Mouse (Mus musculus) limb, embryonic 15.5 days (tissue): ENCODE measurements at regions not wholly inside any gene's neighbourhood (a gene's known extent, or its start where the extent isn't known, plus 50 kb on each side); places are given as distances from the start of the nearest gene placed in this dataset.

ENCODE experiments used
- ATAC-seq: fragments of 200-750 bp; cut with Nextera tagmentation; 2 replicates; pipeline ENCODE4 v1.8.0; 2017; ENCODE audit warnings: low read depth, moderate TSS enrichment; ENCODE audit not compliant: insufficient number of reproducible peaks, low FRiP score, low TSS enrichment
- H3K27ac ChIP-seq: fragments of 300-500 bp; sonication (generic); 2 replicates; pipeline ENCODE4 v1.5.1; 2015; ENCODE audit warnings: moderate library complexity, mild to moderate bottlenecking, inconsistent platforms
- H3K27me3 ChIP-seq: fragments of 300-500 bp; sonication (generic); 2 replicates; pipeline ENCODE4 v1.6.1; 2015; ENCODE audit warnings: inconsistent platforms
- H3K36me3 ChIP-seq: fragments of 300-500 bp; sonication (generic); 2 replicates; pipeline ENCODE4 v1.6.1; 2015; ENCODE audit warnings: inconsistent platforms
- H3K4me1 ChIP-seq: fragments of 300-500 bp; sonication (generic); 2 replicates; pipeline ENCODE4 v1.6.1; 2015; ENCODE audit warnings: inconsistent platforms
- H3K4me2 ChIP-seq: fragments of 300-500 bp; sonication (generic); 2 replicates; pipeline ENCODE4 v1.6.1; 2015; ENCODE audit warnings: mild to moderate bottlenecking, inconsistent platforms
- H3K4me3 ChIP-seq: fragments of 300-500 bp; sonication (generic); 2 replicates; pipeline ENCODE4 v1.5.1; 2015; ENCODE audit warnings: mild to moderate bottlenecking, inconsistent platforms
- H3K9ac ChIP-seq: fragments of 300-500 bp; sonication (generic); 2 replicates; pipeline ENCODE4 v1.6.1; 2015; ENCODE audit warnings: inconsistent platforms
- H3K9me3 ChIP-seq: fragments of 300-500 bp; sonication (generic); 2 replicates; pipeline ENCODE4 v1.6.1; 2016; ENCODE audit warnings: inconsistent platforms
- WGBS: fragments of 180-500 bp; shearing (Covaris S2); methylation state at CpG from one replicate; pipeline ENCODE4 v1.1.7; 2015; 5-methylcytosine and 5-hydroxymethylcytosine counted together

DNA sequence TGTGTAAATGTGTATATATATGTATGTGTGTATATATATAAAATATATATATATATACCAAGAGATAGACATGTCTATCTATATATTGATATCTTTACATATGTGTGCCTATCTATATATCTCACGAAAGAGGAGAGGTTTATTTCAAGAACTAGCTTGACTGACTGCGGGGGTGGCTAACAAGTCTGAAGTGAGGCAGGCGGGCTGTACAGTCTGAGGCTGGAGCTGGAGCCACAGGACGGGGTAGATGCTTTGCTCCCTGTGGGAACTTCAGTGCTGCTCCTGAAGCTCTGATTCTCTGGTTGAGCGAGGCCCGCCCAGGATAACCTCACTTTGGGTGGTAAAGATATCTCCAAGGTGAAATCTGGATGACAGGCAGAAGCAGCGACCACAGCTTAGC, 213.4 kb upstream of the Serp2 start:
- Histone ChIP-seq H3K36me3 (no peaks in the 10 kb centered on the region), H3K27me3 (no peaks in the 10 kb centered on the region), H3K4me1 (peaks cover 9% of the 10 kb centered on the region), H3K4me3 (no peak overlapping the region), H3K27ac (no peak overlapping the region), H3K4me2 (no peak overlapping the region), H3K9ac (no peak overlapping the region), H3K9me3 (no peaks in the 10 kb centered on the region)
- 90% methylated on average over 7 of the region's 7 CpGs for WGBS
- ATAC-seq, result no peak

DNA sequence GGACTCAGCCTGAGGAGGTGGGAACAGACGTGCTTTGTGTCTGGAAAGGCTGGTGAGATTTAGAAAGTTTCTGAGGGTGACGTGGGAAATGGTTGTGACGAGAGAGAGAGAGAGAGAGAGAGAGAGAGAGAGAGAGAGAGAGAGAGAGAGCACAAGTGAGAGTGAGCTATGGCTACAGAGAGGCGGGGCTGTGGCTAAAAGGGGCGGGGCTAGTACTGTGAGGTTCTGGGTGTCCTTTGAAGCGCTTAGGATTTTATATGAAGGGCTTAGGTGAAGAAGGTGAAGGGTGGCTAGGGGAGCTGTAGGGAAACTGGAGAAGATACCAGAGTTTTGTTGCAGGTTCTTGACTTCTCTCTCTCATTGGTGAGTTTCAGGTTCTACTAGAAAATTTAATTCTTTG, 210.6 kb upstream of the Serp2 start:
- H3K9me3 ChIP-seq, result no peaks in the 10 kb centered on the region
- WGBS, result 53% methylated on average over 6 of the region's 6 CpGs
- H3K9ac ChIP-seq, result no peak overlapping the region
- H3K4me2 ChIP-seq, result no peak overlapping the region
- no peak overlapping the region for H3K27ac ChIP-seq
- H3K27me3 ChIP-seq, result no peaks in the 10 kb centered on the region
- no peak overlapping the region for H3K4me3 ChIP-seq
- H3K36me3 ChIP-seq, result no peaks in the 10 kb centered on the region
- no peak for ATAC-seq
- peaks cover 21% of the 10 kb centered on the region for H3K4me1 ChIP-seq

DNA sequence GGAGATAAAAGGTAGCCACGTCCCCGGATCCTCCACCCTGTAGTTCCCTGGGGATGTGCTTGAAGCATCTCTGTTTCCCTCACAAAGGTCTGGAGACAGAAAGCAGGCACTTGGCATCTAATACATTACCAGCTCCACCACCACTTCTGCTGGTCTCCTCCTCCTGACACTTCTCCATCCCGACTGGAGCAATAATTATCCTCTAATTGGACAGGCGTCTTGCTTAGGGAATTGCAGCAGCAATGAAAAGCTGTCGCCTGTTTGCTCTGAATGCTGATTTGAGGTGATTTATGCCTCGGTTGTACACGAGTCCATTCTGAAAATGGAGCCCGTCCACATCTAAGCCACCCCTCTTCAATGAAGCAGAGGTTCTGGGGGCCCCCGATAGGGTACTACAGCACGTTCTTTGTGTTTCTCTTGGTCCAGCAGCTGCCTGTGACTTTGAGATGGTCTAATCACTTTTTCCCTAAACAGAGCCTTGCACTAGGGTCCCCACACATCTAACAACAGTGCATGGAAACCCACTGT, 209.6 kb upstream of the Serp2 start:
- 54% methylated on average over 10 of the region's 10 CpGs for WGBS
- Histone ChIP-seq H3K4me1 (peaks cover 21% of the 10 kb centered on the region), H3K27me3 (no peaks in the 10 kb centered on the region), H3K4me2 (no peak overlapping the region), H3K27ac (no peak overlapping the region), H3K9me3 (no peaks in the 10 kb centered on the region), H3K9ac (no peak overlapping the region), H3K4me3 (no peak overlapping the region), H3K36me3 (no peaks in the 10 kb centered on the region)
- no peak for ATAC-seq

DNA sequence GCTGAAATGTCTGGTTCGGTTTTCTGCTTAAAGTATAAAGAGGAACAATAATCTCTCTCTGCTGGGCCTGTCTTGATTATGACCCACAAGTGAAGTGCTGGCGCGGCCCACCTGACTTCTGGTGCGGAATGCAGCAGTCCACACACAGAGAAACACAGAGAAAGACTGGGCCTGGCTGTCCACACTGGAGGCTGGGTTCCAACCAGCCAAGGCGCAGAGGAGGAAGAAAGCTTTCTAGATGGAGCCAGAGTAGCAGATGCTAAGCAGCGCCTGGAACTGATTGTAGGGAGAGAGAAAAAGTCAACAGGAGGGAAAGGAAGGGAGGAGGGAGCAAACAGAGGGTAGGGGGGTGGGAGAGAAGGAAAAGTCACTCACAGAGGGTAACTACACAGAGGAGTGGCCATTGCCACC, 208.4 kb upstream of the Serp2 start:
- Histone ChIP-seq H3K4me1 (peaks cover 21% of the 10 kb centered on the region), H3K4me2 (0 out of 2 replicates have a peak overlapping the region, but pooled peaks have one; percentile 6), H3K9me3 (no peaks in the 10 kb centered on the region), H3K9ac (no peak overlapping the region), H3K27me3 (no peaks in the 10 kb centered on the region), H3K4me3 (no peak overlapping the region), H3K36me3 (no peaks in the 10 kb centered on the region), H3K27ac (peak overlapping the region; percentile 67)
- 33% methylated on average over 6 of the region's 6 CpGs for WGBS
- peak; percentile 40; the same call in 1 of the 2 replicates for ATAC-seq

DNA sequence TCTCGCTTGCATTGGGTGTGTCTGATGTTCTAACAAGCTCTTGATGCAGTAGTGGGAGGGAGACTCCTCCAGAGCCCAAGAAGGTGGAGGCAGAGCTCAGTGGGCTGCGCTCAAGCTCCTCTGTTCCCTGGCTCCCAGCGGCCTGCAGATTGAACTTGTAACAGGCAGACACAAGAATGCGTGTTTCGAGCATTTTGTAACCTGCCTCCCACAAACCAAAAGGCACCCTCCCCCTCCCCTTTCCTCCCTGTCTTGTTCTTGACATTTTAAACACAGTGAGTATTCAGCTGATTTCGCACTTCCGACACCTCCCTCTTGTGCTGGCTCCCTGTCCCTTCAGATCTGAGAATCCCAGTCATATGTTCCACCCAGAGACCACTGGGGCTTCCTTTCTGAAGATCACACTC, 207.7 kb upstream of the Serp2 start:
- Histone ChIP-seq H3K27me3 (no peaks in the 10 kb centered on the region), H3K4me1 (peaks cover 21% of the 10 kb centered on the region), H3K36me3 (no peaks in the 10 kb centered on the region), H3K27ac (peak overlapping the region; percentile 67), H3K9ac (no peak overlapping the region), H3K4me2 (0 out of 2 replicates have a peak overlapping the region, but pooled peaks have one; percentile 6), H3K9me3 (no peaks in the 10 kb centered on the region), H3K4me3 (no peak overlapping the region)
- 18% methylated on average over 7 of the region's 7 CpGs for WGBS
- ATAC-seq, result no peak

DNA sequence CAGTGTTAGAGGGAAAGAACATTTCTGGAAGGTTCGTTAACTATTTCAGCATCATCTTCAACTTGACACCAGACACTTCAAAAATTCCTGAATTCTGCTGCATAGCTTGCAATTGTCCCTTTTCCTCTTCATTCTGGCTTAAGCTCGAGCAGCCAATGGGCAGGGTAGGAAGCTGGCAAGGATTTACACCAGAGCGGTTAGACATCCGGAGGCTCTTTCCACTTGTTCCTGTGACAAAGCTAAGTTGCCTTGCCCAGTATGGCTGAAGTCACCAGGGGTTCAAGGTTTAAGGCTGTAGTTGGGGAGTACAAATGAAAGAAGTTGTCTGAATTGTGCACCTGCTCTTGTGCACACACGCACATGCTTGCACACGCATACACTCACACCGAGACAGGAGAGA, 206.8 kb upstream of the Serp2 start:
- Histone ChIP-seq H3K9me3 (no peaks in the 10 kb centered on the region), H3K27ac (no peak overlapping the region), H3K36me3 (no peaks in the 10 kb centered on the region), H3K9ac (no peak overlapping the region), H3K4me3 (no peak overlapping the region), H3K27me3 (no peaks in the 10 kb centered on the region), H3K4me2 (no peak overlapping the region), H3K4me1 (peaks cover 21% of the 10 kb centered on the region)
- ATAC-seq, result no peak
- 81% methylated on average over 7 of the region's 7 CpGs for WGBS

DNA sequence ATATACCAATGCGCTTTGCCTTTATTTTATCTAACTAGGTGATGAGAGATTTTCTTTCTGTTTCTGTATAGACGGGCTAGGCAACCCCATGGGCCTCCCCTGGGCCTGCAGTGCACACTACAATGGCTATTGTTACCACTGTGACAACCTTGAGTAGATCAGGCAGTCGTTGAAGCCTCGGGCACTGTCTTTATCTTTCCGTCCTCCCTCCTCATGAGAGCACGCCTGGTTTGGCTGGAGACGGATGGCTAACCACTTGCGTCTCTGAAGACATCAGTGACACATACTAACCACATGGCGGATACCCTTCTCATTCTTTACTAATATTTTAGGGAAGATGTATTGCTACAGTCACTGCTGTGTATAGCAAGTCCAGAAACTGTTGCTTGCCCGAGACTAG, 206.1 kb upstream of the Serp2 start:
- H3K4me2 ChIP-seq, result no peak overlapping the region
- peaks cover 21% of the 10 kb centered on the region for H3K4me1 ChIP-seq
- H3K9ac ChIP-seq, result no peak overlapping the region
- no peaks in the 10 kb centered on the region for H3K27me3 ChIP-seq
- no peaks in the 10 kb centered on the region for H3K36me3 ChIP-seq
- no peak for ATAC-seq
- H3K27ac ChIP-seq, result no peak overlapping the region
- no peak overlapping the region for H3K4me3 ChIP-seq
- WGBS, result 82% methylated on average over 10 of the region's 10 CpGs
- no peaks in the 10 kb centered on the region for H3K9me3 ChIP-seq

DNA sequence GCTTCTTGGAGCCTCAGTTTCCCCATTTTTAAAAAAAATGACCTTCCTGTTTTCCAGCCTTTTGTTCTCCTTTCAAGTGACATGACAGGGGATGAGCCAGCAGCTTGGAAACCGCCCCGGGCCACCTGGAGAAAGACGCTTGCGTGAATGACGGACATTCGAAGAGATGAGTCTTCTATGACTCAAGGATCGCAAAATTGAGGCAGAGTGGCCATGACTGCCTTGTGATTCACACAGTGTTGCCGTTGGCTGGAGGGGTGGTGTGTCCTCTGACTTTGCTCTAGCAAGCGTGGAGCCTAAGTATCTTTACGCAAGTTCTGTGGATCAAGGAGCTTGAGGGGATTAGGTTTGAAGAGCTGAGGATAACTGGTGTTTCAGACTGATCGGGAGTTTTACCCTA, 205.0 kb upstream of the Serp2 start:
- H3K4me1 ChIP-seq, result peaks cover 21% of the 10 kb centered on the region
- ATAC-seq, result no peak
- 92% methylated on average over 11 of the region's 11 CpGs for WGBS

DNA sequence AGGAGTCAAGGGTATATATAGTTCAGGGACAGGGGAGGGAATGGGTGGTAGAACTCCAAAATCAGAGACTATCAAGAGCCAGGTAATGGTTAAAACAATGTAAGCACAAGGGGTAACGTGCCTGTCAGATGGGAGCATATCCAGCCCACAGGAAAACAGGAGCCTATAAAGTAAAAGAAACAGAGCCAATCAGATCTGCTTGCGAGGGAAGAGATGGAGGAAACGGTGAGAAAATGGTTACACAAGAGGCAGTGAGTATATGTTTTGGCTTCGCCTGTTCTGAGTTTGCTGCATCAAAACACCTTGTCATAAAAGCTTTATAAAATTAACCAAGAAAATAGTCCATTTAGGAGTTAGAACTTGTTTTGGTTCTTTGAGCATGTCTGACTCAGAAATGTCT, 204.6 kb upstream of the Serp2 start:
- WGBS, result 70% methylated on average over 4 of the region's 4 CpGs
- Histone ChIP-seq H3K9ac (no peak overlapping the region), H3K27me3 (no peaks in the 10 kb centered on the region), H3K36me3 (no peaks in the 10 kb centered on the region), H3K4me1 (peaks cover 21% of the 10 kb centered on the region), H3K4me2 (no peak overlapping the region), H3K4me3 (no peak overlapping the region), H3K9me3 (no peaks in the 10 kb centered on the region), H3K27ac (no peak overlapping the region)
- ATAC-seq, result no peak

More for the DNA sequence above, 205.0 kb upstream of the Serp2 start:
- no peaks in the 10 kb centered on the region for H3K9me3 ChIP-seq
- H3K27ac ChIP-seq, result no peak overlapping the region
- no peak overlapping the region for H3K9ac ChIP-seq
- H3K36me3 ChIP-seq, result no peaks in the 10 kb centered on the region
- H3K27me3 ChIP-seq, result no peaks in the 10 kb centered on the region
- no peak overlapping the region for H3K4me3 ChIP-seq
- no peak overlapping the region for H3K4me2 ChIP-seq

DNA sequence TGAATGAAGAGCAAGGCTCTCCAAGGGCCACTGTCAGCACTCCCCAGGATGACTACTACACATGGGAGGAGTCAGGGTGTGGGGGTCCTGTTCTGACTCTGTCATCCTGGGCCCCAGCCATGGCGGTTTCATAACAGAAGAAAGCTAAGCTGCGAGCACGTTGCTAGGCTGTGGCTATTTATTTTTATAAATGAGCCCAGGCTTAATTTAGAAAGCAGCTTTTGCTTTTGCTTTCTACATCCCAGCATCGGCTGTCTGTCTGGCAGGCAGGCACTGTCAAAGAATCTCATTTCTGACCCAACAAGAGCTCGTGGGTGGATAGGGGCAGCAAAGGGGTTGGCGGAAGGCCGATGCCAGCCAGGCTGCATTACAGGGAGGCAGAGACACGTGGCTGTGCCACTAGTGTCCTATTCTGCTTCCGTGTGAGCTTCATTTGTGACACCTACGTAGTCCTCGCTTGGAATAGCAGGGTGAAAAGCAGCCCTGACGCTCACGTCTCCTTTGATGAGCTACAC, 203.9 kb upstream of the Serp2 start:
- Histone ChIP-seq H3K36me3 (no peaks in the 10 kb centered on the region), H3K27ac (no peak overlapping the region), H3K9me3 (no peaks in the 10 kb centered on the region), H3K4me2 (no peak overlapping the region), H3K4me3 (no peak overlapping the region), H3K27me3 (no peaks in the 10 kb centered on the region), H3K9ac (no peak overlapping the region), H3K4me1 (peaks cover 17% of the 10 kb centered on the region)
- ATAC-seq, result no peak
- 79% methylated on average over 13 of the region's 13 CpGs for WGBS

DNA sequence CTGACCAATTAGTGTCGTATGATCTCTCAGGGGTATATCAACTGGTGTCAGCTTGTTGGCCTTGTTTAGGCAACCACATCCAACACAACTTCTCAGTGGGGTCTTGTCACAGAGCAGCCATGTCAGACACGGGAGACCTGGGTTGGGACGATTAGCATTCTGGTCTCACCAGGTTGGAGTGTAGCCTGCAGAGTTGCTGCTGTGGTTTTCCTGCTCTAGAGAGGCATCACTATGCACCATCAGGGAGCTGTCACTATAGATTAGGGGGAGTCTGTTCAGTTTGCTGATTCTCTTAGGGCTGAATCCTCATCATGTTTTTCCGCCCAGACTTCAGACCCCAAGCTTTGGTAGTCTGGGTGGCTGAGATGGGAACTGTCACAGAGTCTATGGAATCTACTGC, 202.7 kb upstream of the Serp2 start:
- Histone ChIP-seq H3K27ac (no peak overlapping the region), H3K36me3 (no peaks in the 10 kb centered on the region), H3K9ac (no peak overlapping the region), H3K9me3 (no peaks in the 10 kb centered on the region), H3K4me3 (no peak overlapping the region), H3K27me3 (no peaks in the 10 kb centered on the region), H3K4me2 (no peak overlapping the region), H3K4me1 (peaks cover 5% of the 10 kb centered on the region)
- 88% methylated on average over 4 of the region's 4 CpGs for WGBS
- ATAC-seq, result no peak

DNA sequence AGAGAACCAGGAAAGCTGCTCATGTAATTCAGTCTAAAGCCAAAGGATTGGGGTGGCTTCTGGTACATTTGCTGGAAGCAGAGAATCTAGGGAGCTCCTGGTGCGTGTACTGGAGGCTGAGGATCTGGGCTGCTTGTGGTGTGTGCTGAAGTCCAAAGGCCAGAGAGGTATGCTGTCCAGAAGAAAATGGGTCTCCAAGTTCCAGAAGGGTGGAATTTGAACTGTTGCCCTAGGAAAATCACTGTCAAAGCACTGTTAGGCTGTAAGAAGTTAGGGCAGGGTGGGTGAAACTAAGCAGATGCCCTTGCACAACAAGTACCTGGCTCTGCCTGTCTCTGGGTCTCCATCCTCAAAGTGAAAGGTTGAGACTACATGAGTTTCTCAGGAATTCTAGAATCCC, 201.9 kb upstream of the Serp2 start:
- ATAC-seq, result no peak
- no peaks in the 10 kb centered on the region for H3K27me3 ChIP-seq
- H3K27ac ChIP-seq, result no peak overlapping the region
- whole genome bisulfite sequencing, result 83% methylated on average over 1 of the region's 1 CpGs
- H3K9ac ChIP-seq, result no peak overlapping the region
- no peak overlapping the region for H3K4me3 ChIP-seq
- no peak overlapping the region for H3K4me2 ChIP-seq
- H3K36me3 ChIP-seq, result no peaks in the 10 kb centered on the region
- H3K4me1 ChIP-seq, result no peaks in the 10 kb centered on the region
- no peaks in the 10 kb centered on the region for H3K9me3 ChIP-seq
